Mouse (Mus musculus) layer of hippocampus, postnatal 36 days (tissue): Measurements from ENCODE around the gene Rapgef6. TPM values are rescaled to one million over a fixed set of nuclear protein-coding genes. Genes with fewer than 3 reads are reported as not detected.

Experiments
- DNase-seq, 2 experiments: peaks; one replicate each; pipeline ENCODE4 v3.0.0; 2022
- total RNA-seq, 2 experiments: library from RNA; stranded (reverse); gene quantifications; 2 replicates each; pipeline ENCODE4 v1.2.3; 2021

Rapgef6 gene
- total RNA-seq, 2 experiments from 2014 or later, result 41.3 to 48.5 TPM

- DNase-seq, result no peak
Measured at GRCm38 (mm10) chr11:54695951-54696350, 173.3 kb downstream of the Rapgef6 start.

GRCm38 (mm10) chr11:54697611-54698010, 175.0 kb downstream of the Rapgef6 start:
- no peak for DNase-seq

- no peak for DNase-seq
Measured at GRCm38 (mm10) chr11:54698636-54699035, 176.0 kb downstream of the Rapgef6 start.

GRCm38 (mm10) chr11:54699972-54700371, 177.3 kb downstream of the Rapgef6 start:
- DNase-seq, result no peak

- DNase-seq, result no peak
Measured at GRCm38 (mm10) chr11:54701848-54702247, 179.2 kb downstream of the Rapgef6 start.

GRCm38 (mm10) chr11:54703306-54703705, 180.7 kb downstream of the Rapgef6 start:
- DNase-seq, result peak; percentile 51 to 63

GRCm38 (mm10) chr11:54708153-54708552, 185.5 kb downstream of the Rapgef6 start:
- DNase-seq, result no peak

GRCm38 (mm10) chr11:54709645-54710044, 187.0 kb downstream of the Rapgef6 start:
- no peak for DNase-seq

- DNase-seq, result no peak
Measured at GRCm38 (mm10) chr11:54710512-54711293, 188.1 kb downstream of the Rapgef6 start.

- DNase-seq, result no peak
Measured at GRCm38 (mm10) chr11:54712849-54713248, 190.2 kb downstream of the Rapgef6 start.

GRCm38 (mm10) chr11:54717893-54718292, 195.2 kb downstream of the Rapgef6 start:
- no peak for DNase-seq

- no peak for DNase-seq
Measured at GRCm38 (mm10) chr11:54718601-54719000, 196.0 kb downstream of the Rapgef6 start.

GRCm38 (mm10) chr11:54722057-54722456, 199.4 kb downstream of the Rapgef6 start:
- DNase-seq, result no peak

- peak in 1 of 2 experiments; percentile 43 for DNase-seq
Measured at GRCm38 (mm10) chr11:54724353-54725034, 201.8 kb downstream of the Rapgef6 start.

- DNase-seq, result no peak
Measured at GRCm38 (mm10) chr11:54726571-54727062, 204.0 kb downstream of the Rapgef6 start.

GRCm38 (mm10) chr11:54727327-54727901, 204.8 kb downstream of the Rapgef6 start:
- peak in 1 of 2 experiments; percentile 41 for DNase-seq

- DNase-seq, result no peak
Measured at GRCm38 (mm10) chr11:54728371-54728770, 205.7 kb downstream of the Rapgef6 start.

- no peak for DNase-seq
Measured at GRCm38 (mm10) chr11:54729311-54729710, 206.7 kb downstream of the Rapgef6 start.

GRCm38 (mm10) chr11:54730931-54731330, 208.3 kb downstream of the Rapgef6 start:
- DNase-seq, result no peak

GRCm38 (mm10) chr11:54731367-54731766, 208.7 kb downstream of the Rapgef6 start:
- no peak for DNase-seq

- DNase-seq, result no peak
Measured at GRCm38 (mm10) chr11:54733546-54733945, 210.9 kb downstream of the Rapgef6 start.

- DNase-seq, result no peak
Measured at GRCm38 (mm10) chr11:54735114-54735513, 212.5 kb downstream of the Rapgef6 start.

- no peak for DNase-seq
Measured at GRCm38 (mm10) chr11:54736903-54737302, 214.3 kb downstream of the Rapgef6 start.
